Mouse (Mus musculus): Measurements from ENCODE around the gene Olfr1418.

Gene Olfr1418

DNA sequence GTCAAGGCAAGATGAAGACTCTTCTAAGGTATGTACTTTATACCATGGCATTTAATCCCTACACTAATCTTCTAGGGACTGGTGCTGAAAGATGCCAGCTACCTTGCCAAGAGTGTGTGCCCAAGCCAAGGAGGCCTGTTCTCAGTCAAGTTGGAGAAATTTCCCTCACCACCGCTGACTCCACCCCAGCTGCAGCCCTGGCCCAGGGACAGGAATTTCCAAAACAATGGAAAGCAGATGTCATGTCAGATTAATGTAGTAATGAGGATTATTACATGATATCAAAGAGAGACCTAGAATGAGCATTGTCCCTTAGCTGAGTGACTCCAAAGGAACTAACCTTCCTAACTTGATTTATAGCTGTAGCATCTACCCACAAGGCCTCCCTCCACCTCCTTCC, 50.0 kb downstream of the Olfr1418 start:
- no peak for DNase-seq (ENCODE audit: low spot score in 2 of 2)

DNA sequence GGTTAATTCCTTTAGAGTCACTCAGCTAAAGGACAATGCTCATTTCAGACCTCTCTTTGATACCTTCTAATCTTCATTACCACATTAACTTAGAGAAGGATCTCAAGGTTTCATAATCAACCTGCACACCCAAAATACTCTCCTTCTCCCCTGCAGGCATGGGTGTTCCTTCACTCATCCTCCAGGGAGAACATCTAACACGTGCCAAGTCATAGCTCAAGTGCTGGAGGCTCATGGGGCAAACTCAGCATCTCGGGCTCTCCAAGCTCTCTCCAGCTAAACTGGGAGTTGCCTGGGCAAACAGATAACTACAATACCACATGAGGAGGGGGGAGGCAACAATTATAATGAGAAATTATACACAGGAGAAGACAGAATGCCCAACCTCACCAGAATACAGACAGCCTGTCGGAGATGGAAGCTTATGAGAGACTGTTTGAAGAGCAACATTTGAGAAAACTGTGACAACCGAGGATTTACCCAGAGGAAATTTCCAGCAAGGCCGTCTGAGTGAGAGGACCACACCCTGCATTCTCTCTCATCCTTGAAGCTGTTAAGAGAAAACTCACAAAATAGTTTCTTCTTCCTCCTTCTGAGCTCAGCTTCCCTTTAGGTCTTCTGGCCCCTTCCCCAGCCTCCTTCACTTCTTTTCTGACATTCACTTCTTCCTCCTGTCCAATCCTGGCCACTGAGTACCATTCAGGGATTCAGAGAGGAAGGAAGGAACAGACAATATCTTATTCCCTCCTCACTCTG, 50.7 kb downstream of the Olfr1418 start:
- DNase-seq (ENCODE audit: low spot score in 2 of 2), result no peak

DNA sequence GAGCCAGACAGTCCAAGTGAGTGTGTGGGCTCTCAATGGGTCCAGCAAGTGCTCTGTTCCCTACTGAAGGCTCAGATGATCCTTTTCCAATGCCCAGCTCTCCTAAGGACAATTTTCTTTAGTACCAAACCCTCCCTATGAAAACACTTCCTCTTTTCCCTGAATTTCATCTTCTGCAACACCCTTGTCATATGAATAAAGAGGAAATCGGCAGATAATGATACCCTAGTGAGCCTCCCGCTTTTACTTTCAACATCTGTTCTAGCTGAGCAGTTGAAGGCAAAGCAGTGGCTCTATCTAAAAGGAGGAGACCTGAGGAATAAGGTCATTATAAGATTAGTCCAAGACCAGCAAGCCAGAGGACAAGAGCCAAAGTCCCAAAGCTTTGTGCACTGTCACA, 52.4 kb downstream of the Olfr1418 start:
- DNase-seq (ENCODE audit: low spot score in 2 of 2), result no peak

DNA sequence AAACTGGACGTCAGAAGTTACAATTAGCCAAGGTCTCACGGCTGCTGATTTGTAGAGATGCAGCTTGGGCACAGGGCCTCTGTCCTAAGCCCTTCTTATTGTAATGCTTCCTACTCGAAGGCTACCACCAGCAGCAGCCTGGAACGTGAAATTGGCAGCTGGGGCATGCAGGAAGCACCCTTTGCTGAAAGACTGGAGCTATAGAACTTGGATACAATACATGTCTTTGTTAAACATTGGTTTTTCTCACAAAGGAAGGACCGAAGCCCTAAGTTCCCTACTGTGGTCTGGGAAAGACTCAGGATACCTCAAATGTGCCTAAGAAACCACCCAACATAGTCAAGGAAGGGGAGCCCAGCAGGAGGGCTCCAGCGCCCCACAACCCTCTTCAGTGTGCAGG, 53.0 kb downstream of the Olfr1418 start:
- DNase-seq (ENCODE audit: low spot score in 2 of 2), result no peak

DNA sequence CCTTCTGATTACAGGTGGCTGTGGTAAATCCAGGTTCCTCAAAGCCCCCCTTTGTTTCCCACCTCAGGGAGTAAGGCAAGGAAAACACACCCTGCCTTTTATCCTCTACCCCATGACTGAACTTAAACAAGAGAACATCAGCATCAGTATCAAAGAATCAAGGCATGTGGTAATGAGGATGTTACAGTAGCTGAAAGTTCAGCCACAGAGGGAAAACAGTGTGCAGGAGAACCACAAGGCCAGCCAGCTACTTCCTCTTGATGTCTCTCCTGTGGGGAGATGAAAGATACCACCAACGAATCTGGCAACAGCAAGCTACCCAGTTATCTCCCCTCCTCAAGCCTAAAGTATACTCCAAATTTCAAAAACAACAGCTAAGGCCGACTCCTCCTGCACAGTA, 53.6 kb downstream of the Olfr1418 start:
- no peak for DNase-seq (ENCODE audit: low spot score in 2 of 2)

DNA sequence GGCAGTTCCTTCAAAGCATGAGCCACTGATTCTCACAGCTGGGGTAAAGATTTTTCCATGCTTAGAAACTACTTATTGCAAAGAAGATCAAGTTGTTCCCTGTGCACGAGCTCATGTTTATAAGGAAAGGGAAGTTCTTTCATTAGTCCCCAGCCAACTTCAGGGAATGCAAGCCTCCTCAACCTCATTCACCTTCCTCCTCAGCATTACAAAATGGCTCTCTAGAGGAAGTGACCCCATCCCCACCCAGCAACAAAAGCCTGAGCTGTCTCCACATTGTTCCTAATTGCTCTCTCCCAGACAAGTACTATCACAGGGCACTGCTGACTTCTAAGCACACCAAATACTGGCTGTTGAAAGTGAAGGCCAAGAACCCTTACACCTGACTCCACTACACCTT, 56.4 kb downstream of the Olfr1418 start:
- DNase-seq (ENCODE audit: low spot score in 2 of 2), result no peak

Data from left cerebral cortex, adult 9 months (tissue).